Mouse (Mus musculus) cerebellum, postnatal 4 days (tissue): ENCODE data around the gene Ccnh.
"Not testable (repeated sequence)": the region's sequence is repeated elsewhere in the genome, so short reads cannot be mapped to it uniquely, and the experiment has no call there.

Experiments used
- DNase-seq, 2 experiments: peaks; one replicate each; pipeline ENCODE4 v3.0.0; 2022; ENCODE audit warnings: low spot score in 2 of 2, mixed read lengths in 1 of 2

The Ccnh gene

DNA sequence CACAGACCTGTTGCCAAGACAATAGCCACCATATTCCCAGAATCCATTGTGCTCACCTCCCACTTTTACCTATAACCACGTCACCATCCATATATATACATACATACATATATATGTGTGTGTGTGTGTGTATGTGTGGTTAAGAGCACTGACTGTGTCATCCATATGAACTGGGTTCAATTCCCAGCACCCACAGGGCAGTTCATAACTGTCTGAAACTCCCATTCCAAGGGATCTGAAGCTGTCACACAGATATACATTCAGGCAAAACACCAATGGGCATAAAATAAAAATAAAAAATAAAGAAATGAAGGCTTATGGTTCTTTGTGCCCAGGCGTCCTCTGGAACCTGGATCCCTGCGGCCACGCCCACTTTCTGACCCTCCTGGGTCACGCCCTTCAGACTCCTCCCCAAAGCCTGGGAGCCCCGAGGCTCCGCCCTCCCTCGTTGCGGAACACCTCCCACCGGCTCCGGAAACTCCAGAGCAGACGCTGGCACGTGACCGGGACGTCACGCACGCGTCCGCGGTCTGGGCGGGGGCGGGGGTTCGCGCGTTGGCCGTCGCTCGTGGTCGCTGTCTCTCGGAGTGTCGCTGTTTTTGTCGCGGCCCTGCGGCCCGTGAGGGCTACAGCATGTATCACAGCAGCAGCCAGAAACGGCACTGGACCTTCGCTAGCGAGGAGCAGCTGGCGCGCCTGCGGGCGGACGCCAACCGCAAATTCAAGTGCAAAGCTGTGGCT, at the start of gene Ccnh:
Ccnh (plus strand) TSS at position 506 of the 741 bp plus-strand sequence.
- peak; percentile 85 to 93 for DNase-seq

- not testable (repeated sequence) for DNase-seq
These were observed 45.8 kb upstream of the Ccnh start for GRCm38 (mm10) chr13:85143361-85143760.

DNA sequence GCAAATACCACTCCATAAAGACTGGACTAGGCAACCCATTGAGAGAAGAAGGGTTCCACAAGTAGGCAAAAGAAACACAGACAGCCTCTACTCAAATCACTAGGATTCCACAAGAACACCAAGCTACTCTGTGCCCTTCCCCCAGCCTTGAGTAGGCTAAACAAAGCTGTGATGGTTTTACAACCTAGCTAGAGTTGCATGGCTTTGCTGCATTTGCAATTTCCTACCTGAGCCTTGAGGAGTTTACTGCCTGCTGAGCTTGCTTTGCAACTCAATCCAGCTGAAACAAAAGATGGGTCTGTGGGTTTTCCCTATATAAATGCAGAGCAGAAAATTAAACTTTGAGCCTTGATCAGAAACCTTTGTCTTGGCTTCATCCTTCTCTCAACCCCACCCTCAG, 42.7 kb upstream of the Ccnh start:
- DNase-seq = no peak

GRCm38 (mm10) chr13:85154746-85155145, 34.5 kb upstream of the Ccnh start:
- DNase-seq = no peak

DNA sequence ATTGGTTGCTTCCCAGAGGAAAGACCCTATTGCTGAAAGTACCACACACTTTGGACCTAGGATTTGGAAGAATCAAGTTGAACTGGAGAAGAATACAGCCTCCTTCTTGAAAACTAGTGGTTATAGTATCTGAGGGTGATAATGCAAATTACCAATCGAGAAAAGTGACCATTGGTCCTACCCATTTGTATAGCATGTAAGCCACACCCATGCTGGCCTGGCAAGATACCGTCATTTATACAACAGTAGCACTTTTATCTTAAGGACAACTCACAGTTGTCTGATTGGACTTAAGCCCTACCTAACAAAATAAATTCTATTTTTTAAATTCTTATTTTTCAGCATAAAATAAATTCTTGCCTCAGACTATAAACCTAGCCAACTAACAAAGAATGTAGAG, 29.2 kb upstream of the Ccnh start:
- DNase-seq = no peak

DNA sequence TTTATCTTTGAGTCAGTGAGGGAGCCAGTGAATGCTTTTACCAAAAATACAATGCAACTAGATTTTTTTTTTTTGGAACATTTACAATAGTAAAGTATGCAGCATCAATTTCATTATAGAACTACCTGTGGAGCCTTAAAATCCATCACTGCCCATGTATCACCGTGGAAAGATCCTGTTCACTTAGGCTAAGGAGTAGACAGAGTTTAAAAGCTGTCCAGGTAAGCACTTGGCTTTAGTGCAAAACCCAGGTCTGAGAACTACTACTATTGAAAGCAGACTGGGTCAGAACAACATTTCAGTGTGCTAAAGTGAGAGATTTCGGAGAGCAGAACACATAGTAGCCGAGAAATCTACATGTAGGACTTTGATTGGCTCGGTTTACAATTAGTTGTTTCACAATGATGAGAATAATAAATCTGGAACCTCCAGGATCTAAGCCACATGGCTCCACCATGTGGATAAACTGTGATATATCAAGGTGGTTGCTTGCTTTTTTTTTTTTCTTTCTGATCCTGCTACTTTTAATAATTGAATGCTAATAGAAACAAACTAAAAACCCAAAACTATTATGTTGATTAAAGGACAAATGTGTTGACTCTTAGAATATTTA, 24.6 kb upstream of the Ccnh start:
- DNase-seq = no peak

DNA sequence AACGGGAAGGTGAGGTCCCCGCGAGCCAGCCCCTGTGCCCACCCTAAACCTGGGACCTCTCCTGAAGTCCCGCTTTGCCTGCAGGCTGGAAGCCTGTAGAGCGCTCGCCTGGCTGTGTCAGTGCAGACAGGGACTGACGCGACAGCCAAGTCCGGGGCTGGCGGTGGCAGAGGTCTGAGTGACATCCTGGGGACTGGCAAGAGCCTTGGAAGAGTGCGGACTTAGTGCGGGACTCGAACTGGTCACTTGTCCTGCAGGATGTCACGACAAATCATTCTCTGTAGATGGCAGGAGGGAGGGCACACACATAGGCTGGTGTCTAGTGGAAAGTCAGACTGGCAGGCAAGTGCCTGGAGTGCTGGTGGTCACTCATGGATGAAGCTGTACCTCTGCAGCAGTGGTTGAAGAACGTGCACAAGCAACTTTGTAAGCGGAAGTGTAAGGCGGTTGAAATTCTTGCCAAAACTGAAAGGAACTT, 475 bp downstream of the Ccnh start:
- DNase-seq = no peak

DNA sequence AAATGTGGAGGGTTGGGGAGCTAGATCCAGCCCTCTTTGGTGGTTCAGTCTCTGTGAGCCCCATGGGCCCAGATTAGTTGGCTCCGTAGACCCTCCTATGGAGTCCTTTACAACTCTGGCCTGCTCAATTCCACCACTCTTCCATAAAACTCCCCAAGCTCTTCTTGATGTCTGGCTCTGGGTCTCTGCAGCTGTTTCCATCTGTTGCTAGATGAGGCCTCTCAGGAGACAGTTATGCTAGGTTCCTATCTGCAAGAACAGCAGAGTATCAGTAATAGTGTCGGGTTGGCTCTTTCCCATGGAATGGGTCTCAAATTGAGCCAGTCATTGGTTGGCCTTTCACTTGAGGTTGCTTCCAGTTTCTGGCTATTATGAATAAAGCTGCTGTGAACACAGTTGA, 2.0 kb downstream of the Ccnh start:
- no peak for DNase-seq

- no peak for DNase-seq
These were observed 18.3 kb downstream of the Ccnh start for GRCm38 (mm10) chr13:85207493-85207892.

- no peak for DNase-seq
These were observed 19.4 kb downstream of the Ccnh start for GRCm38 (mm10) chr13:85208656-85209055.

DNA sequence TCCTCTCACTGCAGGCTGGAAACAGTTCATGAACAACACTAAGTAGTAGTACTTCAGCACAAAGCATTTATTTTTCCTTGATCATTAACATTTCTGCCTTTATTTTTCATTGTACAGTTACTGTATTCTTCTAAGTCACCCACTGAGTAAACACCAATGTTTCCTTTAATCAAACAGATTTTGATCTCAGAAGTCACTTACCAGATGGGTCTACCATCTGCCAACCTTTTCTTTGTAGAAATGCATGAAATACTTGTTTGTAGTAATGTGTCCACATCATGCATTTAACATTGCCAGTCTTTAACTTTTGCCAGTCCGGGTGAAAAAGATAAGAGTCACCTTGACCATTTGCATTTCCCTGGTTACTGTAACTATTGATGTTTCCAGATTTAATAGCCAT, 21.1 kb downstream of the Ccnh start:
- DNase-seq = no peak

- DNase-seq = no peak
These were observed 29.4 kb downstream of the Ccnh start for GRCm38 (mm10) chr13:85218656-85219055.

DNA sequence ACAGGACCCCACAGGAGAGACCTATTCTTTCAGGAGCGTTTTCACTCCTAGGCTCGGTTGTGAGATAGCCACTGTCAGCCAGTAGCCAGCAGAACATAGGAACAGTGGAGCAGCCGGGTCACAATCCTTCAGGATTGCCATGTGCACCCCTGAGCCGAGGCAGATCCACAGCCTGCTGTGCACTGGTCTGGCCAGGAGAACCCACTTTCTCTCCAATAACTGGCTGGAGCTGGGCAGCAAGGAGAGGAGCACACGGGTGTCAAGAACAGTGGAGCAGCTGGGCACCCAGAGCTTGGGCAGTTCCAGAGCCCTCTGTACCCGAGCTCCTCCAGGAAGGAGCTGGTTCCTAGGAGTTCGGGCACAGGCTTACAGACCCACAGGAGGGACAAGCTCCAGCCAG, 49.6 kb downstream of the Ccnh start:
- DNase-seq = no peak
